10 mouse cellular contexts compared by ENCODE assay signal in the genomic region with DNA sequence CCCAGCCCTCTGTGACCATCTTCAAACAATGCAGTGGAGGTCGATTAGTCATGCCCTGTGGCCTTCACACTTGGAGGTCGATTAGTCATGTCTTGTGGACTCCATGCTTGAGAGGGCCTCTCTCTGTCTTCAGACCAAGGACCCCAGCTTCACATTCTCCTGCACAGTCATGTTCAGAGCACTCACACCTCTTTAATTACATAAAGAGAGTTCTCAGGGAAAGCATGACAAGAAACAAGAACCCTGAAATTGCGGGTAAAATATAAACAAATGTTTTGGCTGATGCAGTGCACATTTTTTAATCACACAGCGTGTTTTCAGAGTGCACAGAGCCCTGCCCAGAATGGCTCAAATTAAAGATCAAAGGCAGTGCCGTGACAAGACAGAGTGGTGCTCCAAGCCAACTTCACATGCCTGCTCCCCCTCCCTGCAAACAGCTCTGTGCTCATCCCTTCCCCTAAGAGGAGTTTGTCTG.
DNase-seq lines count a peak whose midpoint lies in the region; ATAC-seq lines count a peak whose summit lies in the region.
"Had no signal": no experiment of that assay in that cellular context is flagged by ENCODE, and none has a peak within 500 bp of the region (broad histone marks: within the 10 kb centered on the region; RNA-seq: fewer than 3 reads in every experiment).

No protein-coding gene starts in this region.

- H3K4me3 ChIP-seq in lung, embryonic 15.5 days = no peak overlapping the region
- no peak overlapping the region for H3K4me3 ChIP-seq in stomach, embryonic 14.5 days (ENCODE audit: low read depth, low read length)
- H3K4me3 ChIP-seq: layer of hippocampus, adult 2 months; myocyte had no signal

- no peaks in the 10 kb centered on the region for H3K36me3 ChIP-seq in lung, embryonic 15.5 days
- no peaks in the 10 kb centered on the region for H3K36me3 ChIP-seq in stomach, embryonic 14.5 days (ENCODE audit: control insufficient read depth, insufficient read depth, low read length)

- H3K9ac ChIP-seq in lung, embryonic 15.5 days = no peak overlapping the region
- H3K9ac ChIP-seq in stomach, embryonic 14.5 days (replicated peaks; ENCODE audit: low read depth, low read length) = no peak overlapping the region

- peak overlapping the region; percentile 24; the same call in 1 of the 2 replicates for H3K27ac ChIP-seq in lung, embryonic 15.5 days
- no peak overlapping the region for H3K27ac ChIP-seq in stomach, embryonic 14.5 days (ENCODE audit: low read length)
- H3K27ac ChIP-seq: layer of hippocampus, adult 2 months had no signal

- ATAC-seq in lung, embryonic 15.5 days (ENCODE audit: borderline replicate concordance, extremely low read depth, low FRiP score, low TSS enrichment) = peak; percentile 95
- peak; percentile 72; the same call in 1 of the 2 replicates for ATAC-seq in stomach, embryonic 14.5 days (ENCODE audit: insufficient number of reproducible peaks, insufficient read depth, low FRiP score, low read depth)

- WGBS in lung, embryonic 15.5 days = 5% methylated on average over 5 of the region's 5 CpGs
- 13% methylated on average over 5 of the region's 5 CpGs for WGBS in stomach, embryonic 14.5 days

- H3K4me2 ChIP-seq in lung, embryonic 15.5 days = no peak overlapping the region
- H3K4me2 ChIP-seq in stomach, embryonic 14.5 days (replicated peaks; ENCODE audit: low read depth, low read length) = no peak overlapping the region

- no peak for DNase-seq in lung, adult 18-20 months
- peak; percentile 74 for DNase-seq in embryo, embryonic 9.5 days (ENCODE audit: extremely low spot score)
- DNase-seq in kidney, postnatal 10 days = peak; percentile 16
- no peak for DNase-seq in thymus, postnatal 4 days
- no peak for DNase-seq in urinary bladder, postnatal 36 days (ENCODE audit: low spot score in 2 of 2)
- DNase-seq in layer of hippocampus, postnatal 36 days = no peak

- H3K27me3 ChIP-seq in lung, embryonic 15.5 days = no peaks in the 10 kb centered on the region
- H3K27me3 ChIP-seq in stomach, embryonic 14.5 days (ENCODE audit: control insufficient read depth, insufficient read depth, low read length) = no peaks in the 10 kb centered on the region

- H3K9me3 ChIP-seq in lung, embryonic 15.5 days = no peaks in the 10 kb centered on the region
- no peaks in the 10 kb centered on the region for H3K9me3 ChIP-seq in stomach, embryonic 14.5 days (ENCODE audit: control insufficient read depth, low read depth, low read length)

- peaks cover 17% of the 10 kb centered on the region for H3K4me1 ChIP-seq in lung, embryonic 15.5 days
- 0 out of 2 replicates have a peak, but pooled peaks cover 9% of the 10 kb centered on the region for H3K4me1 ChIP-seq in stomach, embryonic 14.5 days (ENCODE audit: control insufficient read depth, insufficient read depth, low read length)

Comparison
In these comparisons a context has a peak if more than half of its experiments do, and no peak if none do; other contexts are left out.
1. DNase-seq: peak in embryo, embryonic 9.5 days (single experiment) and kidney, postnatal 10 days (single experiment); none in lung, adult 18-20 months (0 of 2), thymus, postnatal 4 days (single experiment), urinary bladder, postnatal 36 days (0 of 2) and layer of hippocampus, postnatal 36 days (0 of 2).